In the genomic region with DNA sequence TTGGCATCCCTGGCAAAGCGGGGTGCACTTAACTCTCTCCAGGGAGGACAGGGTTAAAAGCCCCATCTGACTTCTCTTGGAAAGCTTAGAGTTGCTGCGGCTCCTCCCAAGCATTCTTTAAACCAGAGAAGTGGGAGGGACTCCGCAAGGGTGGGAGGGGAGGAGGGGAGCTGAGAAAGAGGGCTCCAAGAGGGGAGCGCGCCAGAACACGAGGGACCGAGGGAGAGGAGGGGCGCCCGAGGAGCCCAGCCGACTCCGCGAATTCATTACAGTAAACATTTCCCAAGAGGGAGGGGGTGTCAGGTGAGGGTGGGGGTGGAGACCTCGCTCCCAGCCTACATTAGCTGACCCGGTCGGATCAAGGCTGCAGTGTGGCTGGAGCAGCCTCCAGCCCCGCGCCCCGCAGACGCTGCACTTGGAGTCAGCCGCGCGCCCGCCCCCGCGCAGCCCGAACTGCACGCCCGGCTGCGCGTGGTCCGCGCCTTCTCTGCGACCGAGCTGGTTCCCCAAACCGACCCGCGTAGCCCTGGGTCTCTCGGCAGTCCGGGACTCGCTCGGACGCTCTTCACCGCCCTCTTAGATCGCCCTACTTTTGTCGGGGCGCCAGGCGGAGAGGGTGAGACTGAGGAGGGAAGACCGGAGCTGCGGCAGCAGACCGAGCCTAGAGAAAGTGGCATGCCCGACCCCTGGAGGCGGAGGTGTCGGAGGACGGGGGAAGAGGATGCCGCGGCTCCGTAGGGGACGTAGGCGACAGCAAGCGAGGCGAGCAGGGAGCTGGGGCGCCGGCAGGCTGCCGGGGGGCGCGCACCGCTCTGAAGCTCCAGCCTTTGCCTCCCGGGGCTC, we compare ENCODE assay signal across 7 mouse cellular contexts. TPM values are rescaled to one million over a fixed set of nuclear protein-coding genes. Genes with fewer than 3 reads are reported as not detected.
A peak's percentile ranks its signal among the peaks of the same experiment; 100 is the strongest.
DNase-seq lines count a peak whose midpoint lies in the region; ATAC-seq and TF ChIP-seq lines count a peak whose summit lies in the region.

No protein-coding gene starts in this region.

- TF ChIP-seq CTCF in stomach, postnatal 0 days (IDR thresholded peaks at IDR 0.05; ENCODE audit: low read depth), result peak; percentile 50

- no peaks in the 10 kb centered on the region for H3K36me3 ChIP-seq in embryonic facial prominence, embryonic 15.5 days
- H3K36me3 ChIP-seq in heart, embryonic 10.5 days, result no peaks in the 10 kb centered on the region
- H3K36me3 ChIP-seq in kidney, embryonic 14.5 days (ENCODE audit: control insufficient read depth, insufficient read depth, low read length), result no peaks in the 10 kb centered on the region
- no peaks in the 10 kb centered on the region for H3K36me3 ChIP-seq in limb, embryonic 13.5 days
- no peaks in the 10 kb centered on the region for H3K36me3 ChIP-seq in midbrain, embryonic 14.5 days (ENCODE audit: control insufficient read depth, insufficient read depth, low read length)
- no peaks in the 10 kb centered on the region for H3K36me3 ChIP-seq in stomach, postnatal 0 days (ENCODE audit: control insufficient read depth, insufficient read depth, low read length)

- peak overlapping the region; percentile 92 for H3K27ac ChIP-seq in embryonic facial prominence, embryonic 15.5 days (replicated peaks)
- peak overlapping the region; percentile 95 for H3K27ac ChIP-seq in heart, embryonic 10.5 days
- peak overlapping the region; percentile 94 for H3K27ac ChIP-seq in kidney, embryonic 14.5 days (ENCODE audit: low read depth, low read length)
- peak overlapping the region; percentile 97 for H3K27ac ChIP-seq in limb, embryonic 13.5 days
- peak overlapping the region; percentile 88 for H3K27ac ChIP-seq in midbrain, embryonic 14.5 days (replicated peaks; ENCODE audit: low read depth, low read length)
- peak overlapping the region; percentile 77 for H3K27ac ChIP-seq in stomach, postnatal 0 days (replicated peaks)

- no peak for TF ChIP-seq EP300 in stomach, postnatal 0 days (optimal IDR thresholded peaks at IDR 0.05)

- H3K9ac ChIP-seq in embryonic facial prominence, embryonic 15.5 days, result peak overlapping the region; percentile 82
- peak overlapping the region; percentile 82 for H3K9ac ChIP-seq in kidney, embryonic 14.5 days (ENCODE audit: low read depth, low read length)
- peak overlapping the region; percentile 98 for H3K9ac ChIP-seq in limb, embryonic 13.5 days
- peak overlapping the region; percentile 81 for H3K9ac ChIP-seq in midbrain, embryonic 14.5 days (replicated peaks; ENCODE audit: low read length)
- H3K9ac ChIP-seq in stomach, postnatal 0 days (ENCODE audit: low read length), result peak overlapping the region; percentile 72

- H3K4me3 ChIP-seq in embryonic facial prominence, embryonic 15.5 days (replicated peaks), result peak overlapping the region; percentile 80
- peak overlapping the region; percentile 80 for H3K4me3 ChIP-seq in heart, embryonic 10.5 days
- peak overlapping the region; percentile 88 for H3K4me3 ChIP-seq in kidney, embryonic 14.5 days (ENCODE audit: low read length)
- peak overlapping the region; percentile 85 for H3K4me3 ChIP-seq in limb, embryonic 13.5 days
- H3K4me3 ChIP-seq in midbrain, embryonic 14.5 days (replicated peaks; ENCODE audit: low read depth, low read length), result peak overlapping the region; percentile 70
- H3K4me3 ChIP-seq in stomach, postnatal 0 days (ENCODE audit: low read depth, low read length), result peak overlapping the region; percentile 81

- no peaks in the 10 kb centered on the region for H3K9me3 ChIP-seq in embryonic facial prominence, embryonic 15.5 days (replicated peaks)
- no peaks in the 10 kb centered on the region for H3K9me3 ChIP-seq in heart, embryonic 10.5 days
- H3K9me3 ChIP-seq in kidney, embryonic 14.5 days (ENCODE audit: control insufficient read depth, low read length), result no peaks in the 10 kb centered on the region
- no peaks in the 10 kb centered on the region for H3K9me3 ChIP-seq in limb, embryonic 13.5 days
- no peaks in the 10 kb centered on the region for H3K9me3 ChIP-seq in midbrain, embryonic 14.5 days (ENCODE audit: control insufficient read depth, low read length)
- no peaks in the 10 kb centered on the region for H3K9me3 ChIP-seq in stomach, postnatal 0 days (ENCODE audit: control insufficient read depth, low read length)

- peak; percentile 93 for DNase-seq in brain, adult 2 months (ENCODE audit: low read depth, low spot score)
- DNase-seq in heart, embryonic 10.5 days (ENCODE audit: low spot score), result peak; percentile 93
- peak; percentile 91 for DNase-seq in midbrain, embryonic 14.5 days
- peak; percentile 63 for DNase-seq in stomach, postnatal 0 days (ENCODE audit: low spot score)

- peak; percentile 91 for ATAC-seq in embryonic facial prominence, embryonic 15.5 days (ENCODE audit: insufficient number of reproducible peaks, low FRiP score, low TSS enrichment, low read depth)
- ATAC-seq in kidney, embryonic 14.5 days (ENCODE audit: low FRiP score, low TSS enrichment), result peak; percentile 93
- ATAC-seq in limb, embryonic 13.5 days (ENCODE audit: low FRiP score, low read depth), result peak; percentile 91
- peak; percentile 91 for ATAC-seq in midbrain, embryonic 14.5 days (ENCODE audit: low FRiP score, low TSS enrichment)
- ATAC-seq in stomach, postnatal 0 days (ENCODE audit: low FRiP score, low TSS enrichment), result peak; percentile 82

- peaks cover 48% of the 10 kb centered on the region for H3K4me1 ChIP-seq in embryonic facial prominence, embryonic 15.5 days
- H3K4me1 ChIP-seq in heart, embryonic 10.5 days, result peaks cover 28% of the 10 kb centered on the region; the same call in 1 of the 2 replicates
- peaks cover 13% of the 10 kb centered on the region; the same call in 1 of the 2 replicates for H3K4me1 ChIP-seq in kidney, embryonic 14.5 days (ENCODE audit: control insufficient read depth, insufficient read depth, low read length)
- peaks cover 44% of the 10 kb centered on the region for H3K4me1 ChIP-seq in limb, embryonic 13.5 days
- peaks cover 25% of the 10 kb centered on the region; the same call in 1 of the 2 replicates for H3K4me1 ChIP-seq in midbrain, embryonic 14.5 days (ENCODE audit: control insufficient read depth, insufficient read depth, low read length)
- no peaks in the 10 kb centered on the region for H3K4me1 ChIP-seq in stomach, postnatal 0 days (replicated peaks; ENCODE audit: control insufficient read depth, insufficient read depth)

- peak overlapping the region; percentile 84 for H3K4me2 ChIP-seq in embryonic facial prominence, embryonic 15.5 days (replicated peaks)
- peak overlapping the region; percentile 86 for H3K4me2 ChIP-seq in kidney, embryonic 14.5 days (replicated peaks; ENCODE audit: low read depth, low read length)
- H3K4me2 ChIP-seq in limb, embryonic 13.5 days (replicated peaks), result peak overlapping the region; percentile 86
- H3K4me2 ChIP-seq in midbrain, embryonic 14.5 days (ENCODE audit: low read length), result peak overlapping the region; percentile 80
- peak overlapping the region; percentile 82 for H3K4me2 ChIP-seq in stomach, postnatal 0 days (replicated peaks; ENCODE audit: low read depth)

- 0 out of 2 replicates have a peak, but pooled peaks cover 3% of the 10 kb centered on the region for H3K27me3 ChIP-seq in embryonic facial prominence, embryonic 15.5 days
- peaks cover 3% of the 10 kb centered on the region; the same call in 1 of the 2 replicates for H3K27me3 ChIP-seq in heart, embryonic 10.5 days (ENCODE audit: insufficient read depth, poor library complexity, severe bottlenecking)
- H3K27me3 ChIP-seq in kidney, embryonic 14.5 days (ENCODE audit: control insufficient read depth, insufficient read depth, low read length), result peaks cover 5% of the 10 kb centered on the region; the same call in 1 of the 2 replicates
- H3K27me3 ChIP-seq in limb, embryonic 13.5 days, result peaks cover 3% of the 10 kb centered on the region; the same call in 1 of the 2 replicates
- no peaks in the 10 kb centered on the region for H3K27me3 ChIP-seq in midbrain, embryonic 14.5 days (ENCODE audit: control insufficient read depth, insufficient read depth, low read length)
- H3K27me3 ChIP-seq in stomach, postnatal 0 days (ENCODE audit: control insufficient read depth, insufficient read depth, low read length), result no peaks in the 10 kb centered on the region

- under 1% methylated on average over 68 of the region's 68 CpGs for WGBS in embryonic facial prominence, embryonic 15.5 days
- WGBS in heart, embryonic 10.5 days, result under 1% methylated on average over 68 of the region's 68 CpGs
- under 1% methylated on average over 61 of the region's 68 CpGs for WGBS in kidney, embryonic 14.5 days
- under 1% methylated on average over 62 of the region's 68 CpGs for WGBS in limb, embryonic 13.5 days
- WGBS in midbrain, embryonic 14.5 days, result under 1% methylated on average over 67 of the region's 68 CpGs
- under 1% methylated on average over 64 of the region's 68 CpGs for WGBS in stomach, postnatal 0 days

RNA-seq across cellular contexts. Expression of a gene that starts 3.2 kb away (rescaled TPM):
- polyA plus RNA-seq in embryonic facial prominence, embryonic 15.5 days (2015; fragmentation: Nextera tagmentation; extraction: Ambion mirVana), result 28.1 and 33.6 TPM in 2 replicates
- polyA plus RNA-seq in heart, embryonic 10.5 days (2016; fragmentation: Nextera tagmentation; extraction: Ambion mirVana), result 20.7 and 29.0 TPM in 2 replicates
- polyA plus RNA-seq in kidney, embryonic 14.5 days (2014; fragmentation: Nextera tagmentation; extraction: Ambion mirVana), result 32.2 and 45.3 TPM in 2 replicates
- 53.7 and 59.8 TPM in 2 replicates for polyA plus RNA-seq in limb, embryonic 13.5 days (2015; fragmentation: Nextera tagmentation; extraction: Ambion mirVana)
- polyA plus RNA-seq in midbrain, embryonic 14.5 days (2014; fragmentation: Nextera tagmentation; extraction: Ambion mirVana), result 24.2 and 32.2 TPM in 2 replicates
- polyA plus RNA-seq in stomach, postnatal 0 days (2015; fragmentation: Nextera tagmentation; extraction: Ambion mirVana), result 5.7 and 6.2 TPM in 2 replicates

Comparison
In these comparisons a context has a peak if more than half of its experiments do, and no peak if none do; other contexts are left out.
1. Peak in every context shown above with its lines: DNase-seq, ATAC-seq, H3K4me3 ChIP-seq and H3K27ac ChIP-seq.